In genomic region chr6:66154831-66155230, GRCm38 (mm10) we compare ENCODE assay signal across 13 mouse cellular contexts.
"Had no signal": no experiment of that assay in that cellular context is flagged by ENCODE, and none has a peak within 500 bp of the region (broad histone marks: within the 10 kb centered on the region; RNA-seq: fewer than 3 reads in every experiment).

No protein-coding gene starts in this region.

- H3K27me3 ChIP-seq: intestine, embryonic 15.5 days; kidney, embryonic 15.5 days; limb, embryonic 13.5 days had no signal

- H3K4me1 ChIP-seq: intestine, embryonic 15.5 days; kidney, embryonic 15.5 days; limb, embryonic 13.5 days had no signal

- H3K4me2 ChIP-seq: intestine, embryonic 15.5 days; kidney, embryonic 15.5 days; limb, embryonic 13.5 days; midbrain, embryonic 11.5 days had no signal

- H3K4me3 ChIP-seq: intestine, embryonic 15.5 days; kidney, embryonic 15.5 days; limb, embryonic 13.5 days had no signal

- H3K36me3 ChIP-seq: intestine, embryonic 15.5 days; kidney, embryonic 15.5 days; limb, embryonic 13.5 days had no signal

- DNase-seq: kidney, adult 2 months; kidney, postnatal 14 days; lung, adult 18-20 months; lung, postnatal 4 days; right cerebral cortex, adult 18-20 months; right cerebral cortex, postnatal 25 days had no signal

- H3K9me3 ChIP-seq: intestine, embryonic 15.5 days; kidney, embryonic 15.5 days; limb, embryonic 13.5 days had no signal

- ATAC-seq: intestine, embryonic 15.5 days; lung, postnatal 0 days; midbrain, embryonic 16.5 days had no signal

- H3K9ac ChIP-seq: intestine, embryonic 15.5 days; kidney, embryonic 15.5 days; limb, embryonic 13.5 days; liver, embryonic 14.5 days had no signal

- H3K27ac ChIP-seq: intestine, embryonic 15.5 days; kidney, embryonic 15.5 days; limb, embryonic 13.5 days; liver, embryonic 14.5 days had no signal
